Mouse (Mus musculus): ENCODE data around the gene Kifc3. TPM values are rescaled to one million over a fixed set of nuclear protein-coding genes. Genes with fewer than 3 reads are reported as not detected.
A peak's percentile ranks its signal among the peaks of the same experiment; 100 is the strongest.
"Not testable (repeated sequence)": the region's sequence is repeated elsewhere in the genome, so short reads cannot be mapped to it uniquely, and the experiment has no call there.

Gene Kifc3
- polyA plus RNA-seq, 1 experiment from 2014 or later, result 20.7 TPM

GRCm38 (mm10) chr8:95242099-95242825 is 39.6 kb upstream of the Kifc3 start:
- H3K27me3 ChIP-seq (ENCODE audit: insufficient read depth, low read length), result no peaks in the 10 kb centered on the region
- 83% methylated on average over 26 of the region's 26 CpGs for WGBS
- H3K36me3 ChIP-seq (ENCODE audit: insufficient read depth), result no peaks in the 10 kb centered on the region

GRCm38 (mm10) chr8:95235683-95236082 is 33.1 kb upstream of the Kifc3 start:
- Histone ChIP-seq H3K4me2 (no peak overlapping the region), H3K36me3 (ENCODE audit: insufficient read depth) (no peaks in the 10 kb centered on the region), H3K9ac (no peak overlapping the region), H3K9me3 (ENCODE audit: low read depth, low read length) (no peaks in the 10 kb centered on the region), H3K4me3 (ENCODE audit: low read depth, low read length) (no peak overlapping the region), H3K4me1 (ENCODE audit: insufficient read depth) (no peaks in the 10 kb centered on the region), H3K27ac (ENCODE audit: low read depth) (no peak overlapping the region), H3K27me3 (ENCODE audit: insufficient read depth, low read length) (no peaks in the 10 kb centered on the region)
- peak; percentile 86 for DNase-seq
- ATAC-seq (ENCODE audit: insufficient read depth), result no peak
- peak; percentile 90 for TF ChIP-seq CTCF (IDR thresholded peaks at IDR 0.05; ENCODE audit: low read depth)
- 2% methylated on average over 3 of the region's 3 CpGs for WGBS

More at GRCm38 (mm10) chr8:95242099-95242825, 39.6 kb upstream of the Kifc3 start:
- no peak overlapping the region for H3K27ac ChIP-seq (ENCODE audit: low read depth)
- H3K4me1 ChIP-seq (ENCODE audit: insufficient read depth), result no peaks in the 10 kb centered on the region
- TF ChIP-seq CTCF (IDR thresholded peaks at IDR 0.05; ENCODE audit: low read depth), result no peak
- H3K9ac ChIP-seq, result no peak overlapping the region
- H3K4me3 ChIP-seq (ENCODE audit: low read depth, low read length), result no peak overlapping the region
- no peak overlapping the region for H3K4me2 ChIP-seq
- no peaks in the 10 kb centered on the region for H3K9me3 ChIP-seq (ENCODE audit: low read depth, low read length)
- no peak for DNase-seq
- ATAC-seq (ENCODE audit: insufficient read depth), result no peak

GRCm38 (mm10) chr8:95230086-95230485 is 27.5 kb upstream of the Kifc3 start:
- H3K9ac ChIP-seq; H3K4me3 ChIP-seq (ENCODE audit: low read depth, low read length); H3K27ac ChIP-seq (ENCODE audit: low read depth); DNase-seq; H3K36me3 ChIP-seq (ENCODE audit: insufficient read depth); ATAC-seq (ENCODE audit: insufficient read depth); H3K4me1 ChIP-seq (ENCODE audit: insufficient read depth); H3K4me2 ChIP-seq; H3K27me3 ChIP-seq (ENCODE audit: insufficient read depth, low read length); H3K9me3 ChIP-seq (ENCODE audit: low read depth, low read length): not testable (repeated sequence)
- 88% methylated on average over 9 of the region's 9 CpGs for WGBS

- WGBS, result 27% methylated on average over 2 of the region's 2 CpGs
- Histone ChIP-seq H3K4me3 (ENCODE audit: low read depth, low read length) (no peak overlapping the region), H3K4me2 (no peak overlapping the region), H3K27me3 (ENCODE audit: insufficient read depth, low read length) (no peaks in the 10 kb centered on the region), H3K4me1 (ENCODE audit: insufficient read depth) (no peaks in the 10 kb centered on the region), H3K36me3 (ENCODE audit: insufficient read depth) (no peaks in the 10 kb centered on the region), H3K9ac (no peak overlapping the region), H3K27ac (ENCODE audit: low read depth) (no peak overlapping the region), H3K9me3 (ENCODE audit: low read depth, low read length) (no peaks in the 10 kb centered on the region)
- DNase-seq (no peak), ATAC-seq (ENCODE audit: insufficient read depth) (no peak)
- no peak for TF ChIP-seq CTCF (IDR thresholded peaks at IDR 0.05; ENCODE audit: low read depth)
Observed at GRCm38 (mm10) chr8:95227151-95227468, 24.5 kb upstream of the Kifc3 start.

GRCm38 (mm10) chr8:95226251-95227150 is 23.9 kb upstream of the Kifc3 start:
- WGBS, result 56% methylated on average over 7 of the region's 7 CpGs

GRCm38 (mm10) chr8:95223969-95224368 is 21.4 kb upstream of the Kifc3 start:
- ATAC-seq (ENCODE audit: insufficient read depth) (no peak), DNase-seq (no peak)
- Histone ChIP-seq H3K9ac (no peak overlapping the region), H3K4me2 (no peak overlapping the region), H3K4me1 (ENCODE audit: insufficient read depth) (no peaks in the 10 kb centered on the region), H3K9me3 (ENCODE audit: low read depth, low read length) (no peaks in the 10 kb centered on the region), H3K27me3 (ENCODE audit: insufficient read depth, low read length) (no peaks in the 10 kb centered on the region), H3K4me3 (ENCODE audit: low read depth, low read length) (no peak overlapping the region), H3K27ac (ENCODE audit: low read depth) (no peak overlapping the region), H3K36me3 (ENCODE audit: insufficient read depth) (no peaks in the 10 kb centered on the region)
- TF ChIP-seq CTCF (IDR thresholded peaks at IDR 0.05; ENCODE audit: low read depth), result no peak
- WGBS, result 85% methylated on average over 5 of the region's 5 CpGs

More at GRCm38 (mm10) chr8:95226251-95227150, 23.9 kb upstream of the Kifc3 start:
- H3K4me2 ChIP-seq, result no peak overlapping the region
- H3K27me3 ChIP-seq (ENCODE audit: insufficient read depth, low read length), result no peaks in the 10 kb centered on the region
- no peak for DNase-seq
- H3K9me3 ChIP-seq (ENCODE audit: low read depth, low read length), result no peaks in the 10 kb centered on the region
- no peak overlapping the region for H3K27ac ChIP-seq (ENCODE audit: low read depth)
- no peak for ATAC-seq (ENCODE audit: insufficient read depth)
- H3K36me3 ChIP-seq (ENCODE audit: insufficient read depth), result no peaks in the 10 kb centered on the region
- no peak overlapping the region for H3K9ac ChIP-seq
- TF ChIP-seq CTCF (IDR thresholded peaks at IDR 0.05; ENCODE audit: low read depth), result no peak
- H3K4me1 ChIP-seq (ENCODE audit: insufficient read depth), result no peaks in the 10 kb centered on the region
- H3K4me3 ChIP-seq (ENCODE audit: low read depth, low read length), result no peak overlapping the region

- ATAC-seq (ENCODE audit: insufficient read depth) (no peak), DNase-seq (no peak)
- H3K4me2 ChIP-seq, result no peak overlapping the region
- no peak overlapping the region for H3K9ac ChIP-seq
- H3K27ac ChIP-seq (ENCODE audit: low read depth), result no peak overlapping the region
- H3K4me1 ChIP-seq (ENCODE audit: insufficient read depth), result no peaks in the 10 kb centered on the region
- 13% methylated on average over 2 of the region's 2 CpGs for WGBS
- H3K4me3 ChIP-seq (ENCODE audit: low read depth, low read length), result no peak overlapping the region
- H3K9me3 ChIP-seq (ENCODE audit: low read depth, low read length), result no peaks in the 10 kb centered on the region
- H3K27me3 ChIP-seq (ENCODE audit: insufficient read depth, low read length), result no peaks in the 10 kb centered on the region
- no peaks in the 10 kb centered on the region for H3K36me3 ChIP-seq (ENCODE audit: insufficient read depth)
- no peak for TF ChIP-seq CTCF (IDR thresholded peaks at IDR 0.05; ENCODE audit: low read depth)
Observed at GRCm38 (mm10) chr8:95221045-95221444, 18.4 kb upstream of the Kifc3 start.
